Mouse (Mus musculus) neural tube, embryonic 14.5 days (tissue): Measurements from ENCODE around the gene Gm17324. TPM values are rescaled to one million over a fixed set of nuclear protein-coding genes. Genes with fewer than 3 reads are reported as not detected.

Source experiments
- ATAC-seq: fragments of 200-750 bp; cut with Nextera tagmentation; 2 replicates; pipeline ENCODE4 v1.8.0; 2017; ENCODE audit warnings: low read depth, mild to moderate bottlenecking, moderate TSS enrichment, moderate library complexity
- H3K27ac ChIP-seq: fragments of 300-500 bp; sonication (generic); 2 replicates; pipeline ENCODE4 v1.5.1; 2014; ENCODE audit warnings: low read depth, mild to moderate bottlenecking, control low read depth, low read length, moderate library complexity, mixed read lengths
- H3K27me3 ChIP-seq: fragments of 300-500 bp; sonication (generic); 2 replicates; pipeline ENCODE4 v1.6.1; 2014; ENCODE audit warnings: low read length; ENCODE audit not compliant: control insufficient read depth, insufficient read depth
- H3K36me3 ChIP-seq: fragments of 300-500 bp; sonication (generic); 2 replicates; pipeline ENCODE4 v1.6.1; 2014; ENCODE audit warnings: low read length, mixed read lengths; ENCODE audit not compliant: control insufficient read depth, insufficient read depth
- H3K4me1 ChIP-seq: fragments of 300-500 bp; sonication (generic); 2 replicates; pipeline ENCODE4 v1.6.1; 2014; ENCODE audit warnings: low read length; ENCODE audit not compliant: control insufficient read depth, insufficient read depth
- H3K4me2 ChIP-seq: fragments of 300-500 bp; sonication (generic); 2 replicates; pipeline ENCODE4 v1.6.1; 2014; ENCODE audit warnings: mild to moderate bottlenecking, low read depth, low read length, control low read depth
- H3K4me3 ChIP-seq: fragments of 300-500 bp; sonication (generic); 2 replicates; pipeline ENCODE4 v1.5.1; 2014; ENCODE audit warnings: low read depth, low read length, control low read depth, mixed read lengths
- H3K9ac ChIP-seq: fragments of 300-500 bp; sonication (generic); replicated peaks from 2 replicates; pipeline ENCODE4 v1.6.1; 2014; ENCODE audit warnings: low read depth, mild to moderate bottlenecking, control low read depth, low read length, mixed read lengths
- H3K9me3 ChIP-seq: fragments of 300-500 bp; sonication (generic); 2 replicates; pipeline ENCODE4 v1.6.1; 2016; ENCODE audit warnings: low read length; ENCODE audit not compliant: control insufficient read depth
- WGBS: fragments of 180-500 bp; shearing (Covaris S2); extraction: QIAGEN DNeasy Blood & Tissue Kit; methylation state at CpG from one replicate; pipeline ENCODE4 v1.1.7; 2014; 5-methylcytosine and 5-hydroxymethylcytosine counted together
- polyA plus RNA-seq: library from polyadenylated mRNA; unstranded; fragments of >200 nt; fragmentation: Nextera tagmentation; extraction: Ambion mirVana; gene quantifications from 2 replicates; pipeline ENCODE4 v1.2.1, GENCODE M21; 2014

Gm17324 gene
- polyA plus RNA-seq, 1 experiment from 2014 or later = 2.4 TPM

DNA sequence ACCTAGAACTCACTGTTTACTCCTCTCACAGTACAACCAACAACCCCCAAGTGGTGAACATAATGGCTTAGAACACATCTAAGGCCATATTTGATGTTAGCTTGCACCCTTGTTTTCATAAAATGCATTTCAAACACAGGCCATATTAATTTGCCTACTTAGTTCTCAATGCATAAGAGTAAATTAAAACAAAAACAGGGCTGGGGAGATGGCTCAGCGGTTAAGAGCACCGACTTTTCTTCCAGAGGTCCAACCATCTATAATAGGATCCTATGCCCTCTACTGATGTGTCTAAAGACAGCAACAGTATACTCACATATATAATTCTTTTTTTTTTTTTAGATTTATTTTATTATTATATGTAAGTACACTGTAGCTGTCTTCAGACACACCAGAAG lies 26.8 kb upstream of the Gm17324 start:
- Histone ChIP-seq H3K36me3 (peaks cover 30% of the 10 kb centered on the region), H3K9ac (no peak overlapping the region), H3K4me1 (peaks cover 6% of the 10 kb centered on the region; the same call in 1 of the 2 replicates), H3K27me3 (no peaks in the 10 kb centered on the region), H3K4me3 (no peak overlapping the region), H3K9me3 (no peaks in the 10 kb centered on the region), H3K27ac (no peak overlapping the region), H3K4me2 (no peak overlapping the region)
- WGBS = 94% methylated on average over 2 of the region's 2 CpGs
- no peak for ATAC-seq

DNA sequence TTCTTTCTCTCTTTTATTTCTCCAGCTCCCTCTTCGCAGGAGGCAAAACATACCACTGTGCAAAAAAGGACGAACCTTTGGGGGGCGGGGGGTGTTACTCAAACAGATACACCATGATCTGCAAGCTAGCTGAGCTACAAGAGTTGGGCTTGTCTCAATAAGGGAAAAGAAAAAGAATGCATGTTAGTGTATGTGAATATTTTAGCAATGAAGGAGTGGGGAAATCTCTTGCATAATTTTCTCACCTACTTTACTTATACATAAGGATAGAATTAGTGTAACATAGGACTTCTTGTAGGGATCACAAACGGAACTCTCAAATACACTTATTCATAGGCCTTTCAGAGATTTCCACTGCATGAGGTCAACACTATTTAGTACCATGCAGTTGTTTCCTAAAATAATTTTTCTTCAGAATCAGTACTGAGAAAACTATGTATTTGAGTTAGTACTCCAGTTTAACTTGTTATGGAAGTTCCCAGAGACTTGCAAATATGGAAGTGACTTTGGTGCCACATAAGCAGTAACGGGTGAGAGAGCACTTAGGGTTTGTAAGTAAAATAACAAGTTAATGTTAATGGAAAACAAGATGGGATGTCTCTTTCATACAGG lies 26.3 kb upstream of the Gm17324 start:
- H3K4me3 ChIP-seq = no peak overlapping the region
- WGBS = 91% methylated on average over 5 of the region's 5 CpGs
- peaks cover 32% of the 10 kb centered on the region for H3K36me3 ChIP-seq

GRCm38 (mm10) chr9:78474270-78474669 lies 25.7 kb upstream of the Gm17324 start:
- H3K4me1 ChIP-seq = peaks cover 2% of the 10 kb centered on the region; the same call in 1 of the 2 replicates
- H3K36me3 ChIP-seq = peaks cover 30% of the 10 kb centered on the region
- H3K27me3 ChIP-seq = no peaks in the 10 kb centered on the region
- no peak overlapping the region for H3K4me3 ChIP-seq
- WGBS = 73% methylated on average over 2 of the region's 2 CpGs
- no peak overlapping the region for H3K27ac ChIP-seq
- ATAC-seq = no peak
- H3K4me2 ChIP-seq = no peak overlapping the region
- H3K9me3 ChIP-seq = no peaks in the 10 kb centered on the region
- H3K9ac ChIP-seq = no peak overlapping the region

More for the DNA sequence above, 26.3 kb upstream of the Gm17324 start:
- H3K4me1 ChIP-seq = peaks cover 6% of the 10 kb centered on the region; the same call in 1 of the 2 replicates
- no peak overlapping the region for H3K4me2 ChIP-seq
- H3K9me3 ChIP-seq = no peaks in the 10 kb centered on the region
- ATAC-seq = no peak
- no peaks in the 10 kb centered on the region for H3K27me3 ChIP-seq
- H3K9ac ChIP-seq = no peak overlapping the region
- no peak overlapping the region for H3K27ac ChIP-seq

GRCm38 (mm10) chr9:78473588-78473987 lies 25.0 kb upstream of the Gm17324 start:
- H3K4me2 ChIP-seq = no peak overlapping the region
- H3K27ac ChIP-seq = no peak overlapping the region
- 0 out of 2 replicates have a peak, but pooled peaks cover 2% of the 10 kb centered on the region for H3K4me1 ChIP-seq
- no peaks in the 10 kb centered on the region for H3K9me3 ChIP-seq
- WGBS = 61% methylated on average over 8 of the region's 8 CpGs
- ATAC-seq = no peak
- H3K27me3 ChIP-seq = no peaks in the 10 kb centered on the region
- peaks cover 35% of the 10 kb centered on the region for H3K36me3 ChIP-seq
- no peak overlapping the region for H3K4me3 ChIP-seq
- H3K9ac ChIP-seq = no peak overlapping the region

DNA sequence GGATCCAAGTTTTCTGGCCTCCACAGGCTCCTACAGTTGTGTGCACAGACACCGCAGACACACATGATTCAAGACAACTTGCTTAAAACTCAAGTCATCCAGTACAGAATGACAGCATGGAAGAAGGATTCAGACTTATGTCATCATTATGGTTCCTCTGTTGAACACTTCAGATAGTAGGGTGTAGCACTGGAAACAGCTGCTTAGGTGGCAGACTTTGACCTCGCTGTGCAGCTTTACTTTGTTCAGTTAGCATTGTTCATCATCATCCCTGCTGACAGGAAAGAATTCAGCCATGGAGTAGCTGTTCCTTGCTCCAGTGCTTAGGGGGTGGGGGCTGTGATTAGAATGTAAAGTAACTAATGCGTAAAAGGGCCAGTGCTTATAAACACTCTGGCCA lies 17.1 kb upstream of the Gm17324 start:
- no peak overlapping the region for H3K4me3 ChIP-seq
- H3K27me3 ChIP-seq = no peaks in the 10 kb centered on the region
- no peak overlapping the region for H3K4me2 ChIP-seq
- ATAC-seq = no peak
- no peak overlapping the region for H3K9ac ChIP-seq
- no peaks in the 10 kb centered on the region for H3K9me3 ChIP-seq
- no peak overlapping the region for H3K27ac ChIP-seq
- H3K4me1 ChIP-seq = no peaks in the 10 kb centered on the region
- H3K36me3 ChIP-seq = peaks cover 41% of the 10 kb centered on the region
- WGBS = 92% methylated on average over 3 of the region's 3 CpGs

DNA sequence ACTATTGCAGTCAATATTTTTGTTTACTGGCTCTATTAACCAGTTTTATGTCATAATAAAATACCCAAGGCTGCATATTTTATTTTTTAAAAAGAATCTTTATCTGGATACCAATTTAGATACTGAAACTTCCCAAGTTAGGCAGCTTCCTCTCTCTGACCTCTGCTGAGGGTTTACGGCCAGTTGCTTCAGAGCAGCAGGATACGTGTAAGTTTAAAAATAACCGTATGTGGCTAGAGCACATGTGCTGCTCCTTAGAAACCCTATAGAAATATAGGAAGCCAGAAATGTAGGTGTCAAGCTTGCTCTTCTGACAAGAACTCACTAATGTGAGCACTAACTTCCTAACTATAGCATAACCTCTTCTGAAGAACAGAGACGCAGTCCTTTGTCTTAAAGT lies 14.8 kb upstream of the Gm17324 start:
- Histone ChIP-seq H3K9me3 (no peaks in the 10 kb centered on the region), H3K4me1 (no peaks in the 10 kb centered on the region), H3K27ac (no peak overlapping the region), H3K27me3 (no peaks in the 10 kb centered on the region), H3K9ac (no peak overlapping the region), H3K36me3 (peaks cover 31% of the 10 kb centered on the region), H3K4me3 (no peak overlapping the region), H3K4me2 (no peak overlapping the region)
- no peak for ATAC-seq
- WGBS = 92% methylated on average over 4 of the region's 4 CpGs

DNA sequence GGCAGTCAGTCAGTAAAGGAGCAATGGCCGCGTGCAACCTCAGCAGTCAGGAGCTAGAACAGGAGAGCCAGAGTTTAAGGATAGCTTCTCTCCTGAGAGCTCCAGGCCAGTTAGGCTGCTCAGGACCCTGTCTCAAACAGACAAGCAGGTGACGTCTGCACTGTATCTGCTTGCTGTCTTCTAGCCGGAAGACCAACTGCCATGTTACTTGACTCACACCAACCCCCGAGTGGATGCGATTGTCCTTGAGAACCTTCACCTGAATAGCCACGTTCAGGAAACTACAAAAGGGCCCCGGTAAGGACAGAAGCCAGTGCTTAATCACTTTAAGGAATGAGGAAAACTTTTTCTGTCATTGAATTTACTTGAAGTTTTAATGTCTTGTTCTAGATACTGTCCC lies 8.4 kb upstream of the Gm17324 start:
- 94% methylated on average over 8 of the region's 8 CpGs for WGBS
- no peak overlapping the region for H3K27ac ChIP-seq

GRCm38 (mm10) chr9:78451382-78451781 lies 2.8 kb upstream of the Gm17324 start:
- peaks cover 10% of the 10 kb centered on the region; the same call in 1 of the 2 replicates for H3K4me1 ChIP-seq
- H3K27ac ChIP-seq = no peak overlapping the region
- H3K27me3 ChIP-seq = no peaks in the 10 kb centered on the region
- no peak overlapping the region for H3K4me2 ChIP-seq
- no peaks in the 10 kb centered on the region for H3K9me3 ChIP-seq
- 78% methylated on average over 4 of the region's 4 CpGs for WGBS
- H3K36me3 ChIP-seq = peaks cover 22% of the 10 kb centered on the region
- no peak overlapping the region for H3K4me3 ChIP-seq
- ATAC-seq = no peak
- no peak overlapping the region for H3K9ac ChIP-seq

More for the DNA sequence above, 8.4 kb upstream of the Gm17324 start:
- no peaks in the 10 kb centered on the region for H3K27me3 ChIP-seq
- H3K4me3 ChIP-seq = no peak overlapping the region
- no peak overlapping the region for H3K9ac ChIP-seq
- H3K4me2 ChIP-seq = no peak overlapping the region
- H3K36me3 ChIP-seq = peaks cover 35% of the 10 kb centered on the region
- H3K9me3 ChIP-seq = no peaks in the 10 kb centered on the region
- no peak for ATAC-seq
- no peaks in the 10 kb centered on the region for H3K4me1 ChIP-seq

- ATAC-seq = no peak
- H3K9ac ChIP-seq = no peak overlapping the region
- peaks cover 4% of the 10 kb centered on the region for H3K27me3 ChIP-seq
- peaks cover 10% of the 10 kb centered on the region; the same call in 1 of the 2 replicates for H3K4me1 ChIP-seq
- peaks cover 22% of the 10 kb centered on the region for H3K36me3 ChIP-seq
- H3K27ac ChIP-seq = no peak overlapping the region
- no peak overlapping the region for H3K4me2 ChIP-seq
- no peaks in the 10 kb centered on the region for H3K9me3 ChIP-seq
- 83% methylated on average over 5 of the region's 5 CpGs for WGBS
- H3K4me3 ChIP-seq = no peak overlapping the region
Observed at GRCm38 (mm10) chr9:78450404-78450803, 1.8 kb upstream of the Gm17324 start.
